Mouse (Mus musculus) kidney, postnatal 0 days (tissue): Measurements from ENCODE around the gene Mipep. TPM values are rescaled to one million over a fixed set of nuclear protein-coding genes. Genes with fewer than 3 reads are reported as not detected.

Experiments
- ATAC-seq: fragments of 200-750 bp; cut with Nextera tagmentation; replicated peaks from 2 replicates; pipeline ENCODE4 v1.8.0; 2017; ENCODE audit warnings: low read depth, moderate number of reproducible peaks, moderate TSS enrichment, moderate library complexity; ENCODE audit not compliant: low FRiP score
- DNase-seq: peaks from one replicate; pipeline ENCODE4 v3.0.0-alpha.2; 2016; ENCODE audit warnings: low spot score
- H3K27ac ChIP-seq: fragments of 300-500 bp; sonication (generic); 2 replicates; pipeline ENCODE4 v1.5.1; 2014; ENCODE audit warnings: mild to moderate bottlenecking
- H3K27me3 ChIP-seq: fragments of 300-500 bp; sonication (generic); 2 replicates; pipeline ENCODE4 v1.6.1; 2014; ENCODE audit warnings: low read length, mixed read lengths; ENCODE audit not compliant: insufficient read depth
- H3K36me3 ChIP-seq: fragments of 300-500 bp; sonication (generic); 2 replicates; pipeline ENCODE4 v1.6.1; 2014; ENCODE audit warnings: low read length, mixed read lengths; ENCODE audit not compliant: insufficient read depth
- H3K4me1 ChIP-seq: fragments of 300-500 bp; sonication (generic); replicated peaks from 2 replicates; pipeline ENCODE4 v1.6.1; 2014; ENCODE audit warnings: antibody characterized with exemption, low read length, mixed read lengths; ENCODE audit not compliant: insufficient read depth
- H3K4me2 ChIP-seq: fragments of 300-500 bp; sonication (generic); 2 replicates; pipeline ENCODE4 v1.6.1; 2014; ENCODE audit warnings: mild to moderate bottlenecking, low read length, moderate library complexity, mixed read lengths
- H3K4me3 ChIP-seq: fragments of 300-500 bp; sonication (generic); replicated peaks from 2 replicates; pipeline ENCODE4 v1.5.1; 2014; ENCODE audit warnings: low read depth, low read length
- H3K9ac ChIP-seq: fragments of 300-500 bp; sonication (generic); 2 replicates; pipeline ENCODE4 v1.6.1; 2014; ENCODE audit warnings: low read depth, low read length
- H3K9me3 ChIP-seq: fragments of 300-500 bp; sonication (generic); replicated peaks from 2 replicates; pipeline ENCODE4 v1.6.1; 2016; ENCODE audit warnings: low read length, inconsistent platforms, mixed read lengths
- CTCF ChIP-seq: IDR thresholded peaks from 2 replicates; pipeline ENCODE4 v1.5.1; 2016; ENCODE audit warnings: antibody characterized with exemption, low read depth, mild to moderate bottlenecking, moderate library complexity
- WGBS: fragments of 180-500 bp; shearing (Covaris S2); extraction: QIAGEN DNeasy Blood & Tissue Kit; methylation state at CpG from one replicate; pipeline ENCODE4 v1.1.7; 2014; 5-methylcytosine and 5-hydroxymethylcytosine counted together
- polyA plus RNA-seq: library from polyadenylated mRNA; unstranded; fragments of >200 nt; fragmentation: Nextera tagmentation; extraction: Ambion mirVana; gene quantifications from 2 replicates; pipeline ENCODE4 v1.2.1, GENCODE M21; 2015

Gene Mipep
- polyA plus RNA-seq, 1 experiment from 2014 or later: 18.5 TPM

- WGBS: 71% methylated on average over 5 of the region's 5 CpGs
- Histone ChIP-seq H3K27me3 (no peaks in the 10 kb centered on the region), H3K36me3 (peaks cover 18% of the 10 kb centered on the region; the same call in 1 of the 2 replicates), H3K4me3 (no peak overlapping the region), H3K9me3 (no peaks in the 10 kb centered on the region), H3K27ac (no peak overlapping the region), H3K9ac (no peak overlapping the region), H3K4me1 (0 out of 2 replicates have a peak, but pooled peaks cover 2% of the 10 kb centered on the region), H3K4me2 (no peak overlapping the region)
- TF ChIP-seq CTCF: no peak
- no peak for ATAC-seq
- DNase-seq: no peak
Observed at GRCm38 (mm10) chr14:60763746-60764145, 20.6 kb upstream of the Mipep start.

GRCm38 (mm10) chr14:60764526-60764925, 19.8 kb upstream of the Mipep start:
- Histone ChIP-seq H3K4me1 (0 out of 2 replicates have a peak, but pooled peaks cover 2% of the 10 kb centered on the region), H3K9me3 (no peaks in the 10 kb centered on the region), H3K36me3 (peaks cover 14% of the 10 kb centered on the region; the same call in 1 of the 2 replicates), H3K9ac (no peak overlapping the region), H3K27me3 (no peaks in the 10 kb centered on the region), H3K4me2 (no peak overlapping the region), H3K27ac (no peak overlapping the region), H3K4me3 (no peak overlapping the region)
- DNase-seq (no peak), ATAC-seq (0 out of 2 replicates have a peak, but pooled peaks have one; percentile 3)
- TF ChIP-seq CTCF: no peak
- 48% methylated on average over 4 of the region's 4 CpGs for WGBS

- WGBS: 29% methylated on average over 2 of the region's 2 CpGs
- no peak overlapping the region for H3K27ac ChIP-seq
Observed at GRCm38 (mm10) chr14:60765025-60765424, 19.3 kb upstream of the Mipep start.

GRCm38 (mm10) chr14:60767884-60768283, 16.5 kb upstream of the Mipep start, which contains the start of gene C1qtnf9:
Gene C1qtnf9 (plus strand): TSS chr14:60768134.
- no peak within 1 kb of the TSS for H3K9ac ChIP-seq
- 0 out of 2 replicates have a peak, but pooled peaks cover 3% of the 10 kb centered on the region for H3K36me3 ChIP-seq
- no peak within 1 kb of the TSS for H3K27ac ChIP-seq
- H3K4me3 ChIP-seq: no peak within 1 kb of the TSS
- DNase-seq (no peak), ATAC-seq (no peak)
- no peak within 1 kb of the TSS for H3K4me2 ChIP-seq
- H3K27me3 ChIP-seq: no peaks in the 10 kb centered on the region
- no peaks in the 10 kb centered on the region for H3K9me3 ChIP-seq
- 62% methylated on average over 4 of the region's 4 CpGs for WGBS
- H3K4me1 ChIP-seq: 0 out of 2 replicates have a peak, but pooled peaks cover 2% of the 10 kb centered on the region
- no peak for TF ChIP-seq CTCF

More at GRCm38 (mm10) chr14:60765025-60765424, 19.3 kb upstream of the Mipep start:
- ATAC-seq (peak; percentile 56; the same call in 1 of the 2 replicates), DNase-seq (no peak)
- Histone ChIP-seq H3K27me3 (no peaks in the 10 kb centered on the region), H3K4me1 (0 out of 2 replicates have a peak, but pooled peaks cover 2% of the 10 kb centered on the region), H3K9me3 (no peaks in the 10 kb centered on the region), H3K9ac (no peak overlapping the region), H3K36me3 (peaks cover 14% of the 10 kb centered on the region; the same call in 1 of the 2 replicates), H3K4me2 (no peak overlapping the region), H3K4me3 (no peak overlapping the region)
- TF ChIP-seq CTCF: no peak

GRCm38 (mm10) chr14:60769340-60769739, 15.0 kb upstream of the Mipep start:
- H3K27ac ChIP-seq: no peak overlapping the region
- ATAC-seq (no peak), DNase-seq (peak; percentile 42)
- no peaks in the 10 kb centered on the region for H3K36me3 ChIP-seq
- no peak overlapping the region for H3K9ac ChIP-seq
- 36% methylated on average over 6 of the region's 6 CpGs for WGBS
- H3K9me3 ChIP-seq: no peaks in the 10 kb centered on the region
- no peak overlapping the region for H3K4me2 ChIP-seq
- peak; percentile 45; the same call in 1 of the 2 replicates for TF ChIP-seq CTCF
- 0 out of 2 replicates have a peak, but pooled peaks cover 2% of the 10 kb centered on the region for H3K4me1 ChIP-seq
- H3K27me3 ChIP-seq: no peaks in the 10 kb centered on the region
- no peak overlapping the region for H3K4me3 ChIP-seq

GRCm38 (mm10) chr14:60770594-60770993, 13.8 kb upstream of the Mipep start:
- WGBS: 75% methylated on average over 6 of the region's 6 CpGs
- TF ChIP-seq CTCF: no peak
- Histone ChIP-seq H3K27me3 (no peaks in the 10 kb centered on the region), H3K9me3 (no peaks in the 10 kb centered on the region), H3K36me3 (no peaks in the 10 kb centered on the region), H3K27ac (no peak overlapping the region), H3K9ac (no peak overlapping the region), H3K4me3 (no peak overlapping the region), H3K4me2 (no peak overlapping the region), H3K4me1 (no peaks in the 10 kb centered on the region)
- DNase-seq: no peak
- no peak for ATAC-seq
